In the genomic region with DNA sequence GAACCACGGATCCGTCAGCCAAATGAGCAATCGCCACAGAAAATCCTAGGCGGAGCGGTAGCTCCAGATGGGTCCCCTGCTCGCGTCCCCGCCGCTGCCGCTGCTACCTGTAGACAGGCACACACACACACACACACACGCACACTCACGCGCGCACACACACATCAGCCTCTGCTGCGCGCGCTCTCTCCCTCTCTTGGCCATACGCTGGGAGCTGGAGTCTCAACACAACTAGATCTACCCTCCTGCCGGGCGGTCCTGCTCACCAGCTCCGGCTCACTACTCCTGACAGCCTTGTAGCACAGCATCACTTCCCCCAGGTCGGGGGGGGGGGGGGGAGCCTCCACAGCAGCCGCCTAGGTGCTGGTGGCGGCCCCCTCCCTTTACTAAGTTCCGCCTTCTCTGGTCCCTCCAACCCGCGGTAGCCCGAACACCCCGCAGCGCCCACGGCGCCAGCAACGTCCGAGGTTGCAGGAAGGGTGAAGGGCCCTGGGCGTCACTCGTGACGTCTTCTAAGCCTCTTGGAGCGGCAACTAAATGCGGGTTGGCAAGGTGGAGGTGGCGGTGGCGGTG, we compare ENCODE assay signal across 9 mouse cellular contexts. TPM values are rescaled to one million over a fixed set of nuclear protein-coding genes. Genes with fewer than 3 reads are reported as not detected.
A peak's percentile ranks its signal among the peaks of the same experiment; 100 is the strongest.
DNase-seq lines count a peak whose midpoint lies in the region; ATAC-seq lines count a peak whose summit lies in the region.
"Had no signal": no experiment of that assay in that cellular context is flagged by ENCODE, and none has a peak within 500 bp of the region (broad histone marks: within the 10 kb centered on the region; RNA-seq: fewer than 3 reads in every experiment).

No protein-coding gene starts in this region.

- H3K4me2 ChIP-seq in heart, embryonic 15.5 days = peak overlapping the region; percentile 87
- H3K4me2 ChIP-seq in neural tube, embryonic 14.5 days (ENCODE audit: low read depth, low read length) = peak overlapping the region; percentile 70

- H3K4me1 ChIP-seq in heart, embryonic 15.5 days (replicated peaks) = peaks cover 20% of the 10 kb centered on the region
- H3K4me1 ChIP-seq in neural tube, embryonic 14.5 days (ENCODE audit: control insufficient read depth, insufficient read depth, low read length) = peaks cover 3% of the 10 kb centered on the region; the same call in 1 of the 2 replicates

- peak overlapping the region; percentile 50 for H3K4me3 ChIP-seq in heart, embryonic 15.5 days
- H3K4me3 ChIP-seq in neural tube, embryonic 14.5 days (ENCODE audit: low read depth, low read length) = peak overlapping the region; percentile 77

- 0 out of 2 replicates have a peak overlapping the region, but pooled peaks have one; percentile 4 for H3K9ac ChIP-seq in heart, embryonic 15.5 days
- peak overlapping the region; percentile 58 for H3K9ac ChIP-seq in neural tube, embryonic 14.5 days (replicated peaks; ENCODE audit: low read depth, low read length)

- H3K27me3 ChIP-seq in heart, embryonic 15.5 days = peaks cover 45% of the 10 kb centered on the region
- peaks cover 4% of the 10 kb centered on the region; the same call in 1 of the 2 replicates for H3K27me3 ChIP-seq in neural tube, embryonic 14.5 days (ENCODE audit: control insufficient read depth, insufficient read depth, low read length)

- ATAC-seq in heart, embryonic 15.5 days (replicated peaks; ENCODE audit: insufficient number of reproducible peaks, insufficient read depth, low FRiP score, low read depth) = no peak
- peak; percentile 77 for ATAC-seq in neural tube, embryonic 14.5 days (ENCODE audit: low read depth)

- intact Hi-C loops in left cerebral cortex, postnatal 25 days (cut with DNase I) = loop anchor here (2.0 to 5.0 kb wide), 2 partner anchors 329 to 499 kb away; no protein-coding TSS in a partner anchor

- no peak for DNase-seq in heart, adult 8-10 months (ENCODE audit: low spot score)
- DNase-seq in cerebellum, postnatal 14 days = peak; percentile 51 to 57
- DNase-seq in frontal cortex, postnatal 36 days (ENCODE audit: low spot score in 2 of 2) = peak; percentile 56 to 67
- DNase-seq in left cerebral cortex, postnatal 25 days (ENCODE audit: low spot score in 2 of 2) = peak; percentile 74 to 75
- no peak for DNase-seq in adrenal gland, adult (ENCODE audit: inconsistent age in 2 of 2, low spot score in 1 of 2)
- DNase-seq in B cell, adult 2 months = no peak

- H3K27ac ChIP-seq in heart, embryonic 15.5 days = no peak overlapping the region
- peak overlapping the region; percentile 12; the same call in 1 of the 2 replicates for H3K27ac ChIP-seq in neural tube, embryonic 14.5 days (ENCODE audit: low read depth, low read length)

- no peaks in the 10 kb centered on the region for H3K9me3 ChIP-seq in heart, embryonic 15.5 days (replicated peaks)
- no peaks in the 10 kb centered on the region for H3K9me3 ChIP-seq in neural tube, embryonic 14.5 days (ENCODE audit: control insufficient read depth, low read length)
- H3K9me3 ChIP-seq: G1E had no signal

- WGBS in heart, embryonic 15.5 days = 2% methylated on average over 41 of the region's 41 CpGs
- under 1% methylated on average over 34 of the region's 41 CpGs for WGBS in neural tube, embryonic 14.5 days

- no peaks in the 10 kb centered on the region for H3K36me3 ChIP-seq in heart, embryonic 15.5 days
- H3K36me3 ChIP-seq in neural tube, embryonic 14.5 days (ENCODE audit: control insufficient read depth, insufficient read depth, low read length) = no peaks in the 10 kb centered on the region
- H3K36me3 ChIP-seq: G1E had no signal

RNA-seq across cellular contexts. Expression of a gene that starts 1.1 kb away (rescaled TPM):
- polyA plus RNA-seq in heart, embryonic 15.5 days (2015; fragmentation: Nextera tagmentation; extraction: Ambion mirVana) = 0.21 and 1.1 TPM in 2 replicates
- total RNA-seq in heart, adult 8-10 months (2022) = not detected
- total RNA-seq in left cerebral cortex, postnatal 25 days (2021) = 100 to 1,000 TPM; 104 to 109 TPM
- 33.5 and 39.3 TPM in 2 replicates for polyA plus RNA-seq in neural tube, embryonic 14.5 days (2014; fragmentation: Nextera tagmentation; extraction: Ambion mirVana)
- polyA plus RNA-seq: G1E had no signal

Comparison
In these comparisons a context has a peak if more than half of its experiments do, and no peak if none do; other contexts are left out.
1. DNase-seq: peak in cerebellum, postnatal 14 days (2 of 2), frontal cortex, postnatal 36 days (2 of 2) and left cerebral cortex, postnatal 25 days (2 of 2); none in heart, adult 8-10 months (single experiment), adrenal gland, adult (0 of 2) and B cell, adult 2 months (0 of 2).
2. RNA of a gene that starts 1.1 kb away (total RNA-seq): 104 to 109 TPM in left cerebral cortex, postnatal 25 days; not detected in heart, adult 8-10 months; every median in the first group is over 10 times any median in the second.